Mouse (Mus musculus): ENCODE measurements at regions not wholly inside any gene's neighbourhood (a gene's known extent, or its start where the extent isn't known, plus 50 kb on each side); places are given as distances from the start of the nearest gene placed in this dataset.

DNA sequence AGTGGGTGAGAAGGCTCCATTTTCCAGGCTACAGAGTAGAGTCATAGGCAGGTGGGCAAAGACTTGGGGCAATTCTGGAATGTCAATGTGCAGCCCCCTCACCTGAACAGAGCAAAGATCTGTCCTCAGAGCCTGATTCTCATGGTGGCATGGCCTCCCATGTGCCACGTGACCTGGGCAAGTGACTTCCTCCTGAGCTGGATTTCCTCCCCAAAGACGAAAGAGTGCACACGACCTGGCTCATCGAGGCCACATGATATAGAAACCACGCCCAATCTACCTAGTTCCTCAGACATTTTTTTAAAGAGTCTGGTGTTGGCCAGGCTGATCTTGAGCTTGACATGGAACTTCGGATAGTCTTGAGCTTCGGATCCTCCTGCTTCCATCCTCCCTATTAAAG, 139.5 kb upstream of the Tle3 start:
- 92% methylated on average over 7 of the region's 7 CpGs for WGBS
- H3K36me3 ChIP-seq (ENCODE audit: control insufficient read depth, insufficient read depth, low read length), result no peaks in the 10 kb centered on the region
- H3K27me3 ChIP-seq (ENCODE audit: control insufficient read depth, insufficient read depth, low read length), result no peaks in the 10 kb centered on the region; the same call in 1 of the 2 replicates
- peaks cover 31% of the 10 kb centered on the region for H3K4me1 ChIP-seq (ENCODE audit: control insufficient read depth, insufficient read depth, low read length)
- DNase-seq (no peak), ATAC-seq (ENCODE audit: low FRiP score, low TSS enrichment) (no peak)
- H3K4me2 ChIP-seq (ENCODE audit: low read length), result no peak overlapping the region
- no peak overlapping the region for H3K4me3 ChIP-seq (replicated peaks; ENCODE audit: low read depth, low read length)
- no peak overlapping the region for H3K27ac ChIP-seq (replicated peaks; ENCODE audit: low read depth, low read length)
- H3K9ac ChIP-seq (replicated peaks; ENCODE audit: low read length), result no peak overlapping the region
- H3K9me3 ChIP-seq (ENCODE audit: control insufficient read depth, low read length), result no peaks in the 10 kb centered on the region

DNA sequence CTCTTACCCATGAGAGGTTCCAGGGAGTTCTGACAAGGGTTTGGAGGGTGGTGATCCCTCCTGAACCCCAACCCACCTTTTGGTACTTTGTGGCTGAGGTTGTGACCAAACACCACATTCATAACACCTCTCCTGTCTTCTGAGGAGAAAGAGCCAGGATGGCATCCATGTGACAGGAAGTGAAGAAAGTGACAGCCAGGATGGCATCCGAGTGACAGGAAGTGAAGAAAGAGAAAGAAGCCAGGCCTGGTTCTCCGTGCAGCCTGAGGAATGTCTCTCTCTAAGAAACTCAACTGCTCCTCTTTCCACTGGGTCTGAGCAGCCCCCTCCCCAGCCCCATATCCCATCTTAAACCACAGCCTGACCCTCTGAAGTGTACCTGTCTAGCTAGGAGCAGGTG, 138.9 kb upstream of the Tle3 start:
- Histone ChIP-seq H3K9ac (replicated peaks; ENCODE audit: low read length) (no peak overlapping the region), H3K4me1 (ENCODE audit: control insufficient read depth, insufficient read depth, low read length) (peaks cover 31% of the 10 kb centered on the region), H3K36me3 (ENCODE audit: control insufficient read depth, insufficient read depth, low read length) (no peaks in the 10 kb centered on the region), H3K27me3 (ENCODE audit: control insufficient read depth, insufficient read depth, low read length) (no peaks in the 10 kb centered on the region; the same call in 1 of the 2 replicates), H3K4me2 (ENCODE audit: low read length) (no peak overlapping the region), H3K27ac (replicated peaks; ENCODE audit: low read depth, low read length) (no peak overlapping the region), H3K9me3 (ENCODE audit: control insufficient read depth, low read length) (no peaks in the 10 kb centered on the region), H3K4me3 (replicated peaks; ENCODE audit: low read depth, low read length) (no peak overlapping the region)
- DNase-seq (no peak), ATAC-seq (ENCODE audit: low FRiP score, low TSS enrichment) (no peak)
- WGBS, result 82% methylated on average over 2 of the region's 2 CpGs

- no peaks in the 10 kb centered on the region; the same call in 1 of the 2 replicates for H3K27me3 ChIP-seq (ENCODE audit: control insufficient read depth, insufficient read depth, low read length)
- H3K9ac ChIP-seq (replicated peaks; ENCODE audit: low read length), result no peak overlapping the region; the same call in 1 of the 2 replicates
- H3K36me3 ChIP-seq (ENCODE audit: control insufficient read depth, insufficient read depth, low read length), result no peaks in the 10 kb centered on the region
- H3K4me1 ChIP-seq (ENCODE audit: control insufficient read depth, insufficient read depth, low read length), result peaks cover 50% of the 10 kb centered on the region
- H3K27ac ChIP-seq (replicated peaks; ENCODE audit: low read depth, low read length), result peak overlapping the region; percentile 61
- WGBS, result 4% methylated on average over 17 of the region's 17 CpGs
- ATAC-seq (ENCODE audit: low FRiP score, low TSS enrichment) (peak; percentile 84), DNase-seq (peak; percentile 85)
- no peaks in the 10 kb centered on the region for H3K9me3 ChIP-seq (ENCODE audit: control insufficient read depth, low read length)
- H3K4me2 ChIP-seq (ENCODE audit: low read length), result no peak overlapping the region
- H3K4me3 ChIP-seq (replicated peaks; ENCODE audit: low read depth, low read length), result no peak overlapping the region
These were observed 136.2 kb upstream of the Tle3 start for GRCm38 (mm10) chr9:61235653-61236610.

DNA sequence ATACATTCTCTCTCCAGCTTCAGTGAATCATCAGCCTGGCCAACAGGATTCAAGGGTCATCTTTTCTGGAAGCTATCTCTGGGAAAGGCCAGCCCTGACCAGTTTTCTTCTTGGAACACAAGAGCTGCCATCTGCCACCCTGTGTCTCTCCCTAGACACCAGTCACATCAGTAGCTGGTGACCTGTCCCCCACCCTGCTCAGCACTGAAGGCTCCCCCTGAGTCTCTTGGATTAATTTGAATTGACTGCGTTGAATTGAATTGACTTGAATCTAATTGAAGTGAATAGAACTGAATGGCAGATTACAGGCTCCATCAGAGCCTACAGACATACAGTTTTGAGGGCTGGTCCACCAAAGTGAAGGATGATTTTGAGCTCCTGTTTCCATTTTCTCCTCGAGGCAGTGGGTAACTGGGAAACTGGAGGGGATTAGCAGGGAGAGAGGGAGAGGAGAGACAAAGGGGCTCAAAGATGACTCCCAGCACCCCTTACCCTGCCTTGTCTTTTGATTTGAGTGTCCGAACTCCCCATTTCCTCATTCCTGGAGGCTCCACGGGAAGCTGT, 133.4 kb upstream of the Tle3 start:
- H3K36me3 ChIP-seq (ENCODE audit: control insufficient read depth, insufficient read depth, low read length), result no peaks in the 10 kb centered on the region
- no peaks in the 10 kb centered on the region for H3K9me3 ChIP-seq (ENCODE audit: control insufficient read depth, low read length)
- H3K27ac ChIP-seq (replicated peaks; ENCODE audit: low read depth, low read length), result peak overlapping the region; percentile 15
- H3K27me3 ChIP-seq (ENCODE audit: control insufficient read depth, insufficient read depth, low read length), result no peaks in the 10 kb centered on the region; the same call in 1 of the 2 replicates
- WGBS, result 6% methylated on average over 4 of the region's 4 CpGs
- DNase-seq (peak; percentile 58), ATAC-seq (ENCODE audit: low FRiP score, low TSS enrichment) (no peak)
- H3K4me2 ChIP-seq (ENCODE audit: low read length), result no peak overlapping the region
- H3K9ac ChIP-seq (replicated peaks; ENCODE audit: low read length), result no peak overlapping the region
- H3K4me1 ChIP-seq (ENCODE audit: control insufficient read depth, insufficient read depth, low read length), result peaks cover 67% of the 10 kb centered on the region
- H3K4me3 ChIP-seq (replicated peaks; ENCODE audit: low read depth, low read length), result no peak overlapping the region

- no peaks in the 10 kb centered on the region for H3K36me3 ChIP-seq (ENCODE audit: control insufficient read depth, insufficient read depth, low read length)
- H3K9me3 ChIP-seq (ENCODE audit: control insufficient read depth, low read length), result no peaks in the 10 kb centered on the region
- no peak overlapping the region for H3K4me3 ChIP-seq (replicated peaks; ENCODE audit: low read depth, low read length)
- ATAC-seq (ENCODE audit: low FRiP score, low TSS enrichment) (no peak), DNase-seq (peak; percentile 58)
- 16% methylated on average over 4 of the region's 4 CpGs for WGBS
- H3K4me1 ChIP-seq (ENCODE audit: control insufficient read depth, insufficient read depth, low read length), result peaks cover 67% of the 10 kb centered on the region
- no peak overlapping the region for H3K9ac ChIP-seq (replicated peaks; ENCODE audit: low read length)
- no peak overlapping the region for H3K4me2 ChIP-seq (ENCODE audit: low read length)
- H3K27me3 ChIP-seq (ENCODE audit: control insufficient read depth, insufficient read depth, low read length), result no peaks in the 10 kb centered on the region; the same call in 1 of the 2 replicates
- peak overlapping the region; percentile 15 for H3K27ac ChIP-seq (replicated peaks; ENCODE audit: low read depth, low read length)
These were observed 132.8 kb upstream of the Tle3 start for GRCm38 (mm10) chr9:61239328-61239727.

GRCm38 (mm10) chr9:61241442-61241841, 130.7 kb upstream of the Tle3 start:
- H3K4me3 ChIP-seq (replicated peaks; ENCODE audit: low read depth, low read length), result no peak overlapping the region
- H3K4me2 ChIP-seq (ENCODE audit: low read length), result no peak overlapping the region
- ATAC-seq (ENCODE audit: low FRiP score, low TSS enrichment), result peak; percentile 64; the same call in 1 of the 2 replicates
- H3K4me1 ChIP-seq (ENCODE audit: control insufficient read depth, insufficient read depth, low read length), result peaks cover 59% of the 10 kb centered on the region
- DNase-seq, result peak; percentile 67
- WGBS, result 9% methylated on average over 8 of the region's 8 CpGs
- peaks cover 4% of the 10 kb centered on the region; the same call in 1 of the 2 replicates for H3K9me3 ChIP-seq (ENCODE audit: control insufficient read depth, low read length)
- H3K27me3 ChIP-seq (ENCODE audit: control insufficient read depth, insufficient read depth, low read length), result no peaks in the 10 kb centered on the region; the same call in 1 of the 2 replicates
- no peaks in the 10 kb centered on the region for H3K36me3 ChIP-seq (ENCODE audit: control insufficient read depth, insufficient read depth, low read length)
- no peak overlapping the region for H3K9ac ChIP-seq (replicated peaks; ENCODE audit: low read length)
- H3K27ac ChIP-seq (replicated peaks; ENCODE audit: low read depth, low read length), result peak overlapping the region; percentile 37; the same call in 1 of the 2 replicates

DNA sequence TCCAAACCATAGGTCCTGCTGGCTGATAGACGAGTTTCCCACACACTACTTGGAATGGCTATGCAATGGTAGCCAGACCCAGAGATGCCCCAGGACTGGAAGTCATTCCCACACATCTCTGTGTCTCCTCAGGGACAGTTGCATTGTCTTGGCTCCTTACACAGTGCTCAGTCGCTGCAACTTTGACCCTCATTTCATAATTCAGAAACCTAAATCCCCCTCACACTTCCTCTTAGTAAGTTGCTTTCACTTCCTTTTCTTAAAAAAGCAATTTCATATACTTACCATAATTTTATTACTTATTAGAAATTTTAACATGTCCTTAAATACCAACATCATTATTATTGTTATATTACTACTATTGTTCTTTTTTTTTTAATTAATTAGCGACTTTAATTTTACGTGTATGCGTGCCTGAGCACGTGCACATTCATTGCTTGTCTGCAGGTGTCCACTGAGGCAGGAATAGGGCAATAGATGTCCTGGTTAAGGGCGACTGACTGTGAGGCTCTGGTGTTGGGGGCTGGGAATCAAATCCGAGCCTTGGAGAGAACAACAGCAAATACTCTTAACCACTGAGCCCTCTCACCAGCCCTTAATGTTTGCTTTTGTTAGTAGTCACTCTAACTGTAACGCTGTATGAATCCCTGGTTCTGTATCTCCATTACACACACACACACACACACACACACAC, 129.9 kb upstream of the Tle3 start:
- Histone ChIP-seq H3K27ac (replicated peaks; ENCODE audit: low read depth, low read length) (no peak overlapping the region), H3K4me2 (ENCODE audit: low read length) (peak overlapping the region; percentile 19; the same call in 1 of the 2 replicates), H3K9ac (replicated peaks; ENCODE audit: low read length) (no peak overlapping the region), H3K9me3 (ENCODE audit: control insufficient read depth, low read length) (peaks cover 4% of the 10 kb centered on the region; the same call in 1 of the 2 replicates), H3K36me3 (ENCODE audit: control insufficient read depth, insufficient read depth, low read length) (no peaks in the 10 kb centered on the region), H3K4me3 (replicated peaks; ENCODE audit: low read depth, low read length) (no peak overlapping the region), H3K4me1 (ENCODE audit: control insufficient read depth, insufficient read depth, low read length) (peaks cover 51% of the 10 kb centered on the region), H3K27me3 (ENCODE audit: control insufficient read depth, insufficient read depth, low read length) (no peaks in the 10 kb centered on the region; the same call in 1 of the 2 replicates)
- DNase-seq (no peak), ATAC-seq (ENCODE audit: low FRiP score, low TSS enrichment) (no peak)
- 47% methylated on average over 9 of the region's 9 CpGs for whole genome bisulfite sequencing

DNA sequence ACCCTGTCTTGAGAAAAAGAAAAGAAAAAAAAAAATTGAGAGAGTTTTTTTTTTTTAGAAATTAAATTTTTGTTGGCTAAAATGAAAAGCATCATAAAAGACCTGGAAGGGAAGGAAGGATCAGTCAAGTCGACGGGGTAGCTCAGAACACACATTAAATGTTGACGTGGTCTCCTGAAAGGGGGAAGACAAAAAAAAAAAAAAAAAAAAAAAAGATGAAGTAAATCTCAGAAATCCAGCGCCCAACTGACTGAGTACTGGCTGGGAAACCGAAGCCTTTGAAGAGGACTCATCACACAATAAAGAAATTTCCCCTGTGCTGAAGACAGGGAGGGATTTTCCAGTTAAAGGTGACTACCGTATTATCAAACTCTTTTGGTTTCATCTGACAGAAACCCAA, 128.9 kb upstream of the Tle3 start:
- Histone ChIP-seq H3K27me3 (ENCODE audit: control insufficient read depth, insufficient read depth, low read length) (no peaks in the 10 kb centered on the region), H3K9ac (replicated peaks; ENCODE audit: low read length) (no peak overlapping the region), H3K4me2 (ENCODE audit: low read length) (no peak overlapping the region), H3K36me3 (ENCODE audit: control insufficient read depth, insufficient read depth, low read length) (no peaks in the 10 kb centered on the region), H3K4me1 (ENCODE audit: control insufficient read depth, insufficient read depth, low read length) (peaks cover 43% of the 10 kb centered on the region), H3K27ac (replicated peaks; ENCODE audit: low read depth, low read length) (no peak overlapping the region), H3K9me3 (ENCODE audit: control insufficient read depth, low read length) (peaks cover 4% of the 10 kb centered on the region; the same call in 1 of the 2 replicates), H3K4me3 (replicated peaks; ENCODE audit: low read depth, low read length) (no peak overlapping the region)
- ATAC-seq (ENCODE audit: low FRiP score, low TSS enrichment) (no peak), DNase-seq (no peak)
- WGBS, result 28% methylated on average over 6 of the region's 6 CpGs
